Mouse (Mus musculus) forebrain, embryonic 15.5 days (tissue): ENCODE data around the gene Gm884. TPM values are rescaled to one million over a fixed set of nuclear protein-coding genes. Genes with fewer than 3 reads are reported as not detected.

Source experiments
- ATAC-seq: fragments of 200-750 bp; cut with Nextera tagmentation; replicated peaks from 2 replicates; pipeline ENCODE4 v1.8.0; 2017; ENCODE audit warnings: mild to moderate bottlenecking, moderate TSS enrichment, moderate library complexity
- H3K27ac ChIP-seq: fragments of 300-500 bp; sonication (generic); replicated peaks from 2 replicates; pipeline ENCODE4 v1.5.1; 2015; ENCODE audit warnings: mild to moderate bottlenecking, inconsistent platforms
- H3K27me3 ChIP-seq: fragments of 300-500 bp; sonication (generic); 2 replicates; pipeline ENCODE4 v1.6.1; 2015; ENCODE audit warnings: inconsistent platforms
- H3K36me3 ChIP-seq: fragments of 300-500 bp; sonication (generic); 2 replicates; pipeline ENCODE4 v1.6.1; 2015; ENCODE audit warnings: mild to moderate bottlenecking, inconsistent platforms
- H3K4me1 ChIP-seq: fragments of 300-500 bp; sonication (generic); 2 replicates; pipeline ENCODE4 v1.6.1; 2015; ENCODE audit warnings: inconsistent platforms
- H3K4me2 ChIP-seq: fragments of 300-500 bp; sonication (generic); replicated peaks from 2 replicates; pipeline ENCODE4 v1.6.1; 2015; ENCODE audit warnings: mild to moderate bottlenecking, inconsistent platforms
- H3K4me3 ChIP-seq: fragments of 300-500 bp; sonication (generic); 2 replicates; pipeline ENCODE4 v1.5.1; 2015; ENCODE audit warnings: mild to moderate bottlenecking, inconsistent platforms
- H3K9ac ChIP-seq: fragments of 300-500 bp; sonication (generic); replicated peaks from 2 replicates; pipeline ENCODE4 v1.6.1; 2015; ENCODE audit warnings: mild to moderate bottlenecking, inconsistent platforms
- H3K9me3 ChIP-seq: fragments of 300-500 bp; sonication (generic); 2 replicates; pipeline ENCODE4 v1.6.1; 2016; ENCODE audit warnings: inconsistent platforms
- WGBS: fragments of 180-500 bp; shearing (Covaris S2); methylation state at CpG from one replicate; pipeline ENCODE4 v1.1.7; 2015; ENCODE audit warnings: mixed read lengths; 5-methylcytosine and 5-hydroxymethylcytosine counted together
- polyA plus RNA-seq: library from polyadenylated mRNA; unstranded; fragments of >200 nt; fragmentation: Nextera tagmentation; extraction: Ambion mirVana; gene quantifications from 2 replicates; pipeline ENCODE4 v1.2.1, GENCODE M21; 2015

Gene Gm884
- polyA plus RNA-seq, 1 experiment from 2014 or later, result not detected

DNA sequence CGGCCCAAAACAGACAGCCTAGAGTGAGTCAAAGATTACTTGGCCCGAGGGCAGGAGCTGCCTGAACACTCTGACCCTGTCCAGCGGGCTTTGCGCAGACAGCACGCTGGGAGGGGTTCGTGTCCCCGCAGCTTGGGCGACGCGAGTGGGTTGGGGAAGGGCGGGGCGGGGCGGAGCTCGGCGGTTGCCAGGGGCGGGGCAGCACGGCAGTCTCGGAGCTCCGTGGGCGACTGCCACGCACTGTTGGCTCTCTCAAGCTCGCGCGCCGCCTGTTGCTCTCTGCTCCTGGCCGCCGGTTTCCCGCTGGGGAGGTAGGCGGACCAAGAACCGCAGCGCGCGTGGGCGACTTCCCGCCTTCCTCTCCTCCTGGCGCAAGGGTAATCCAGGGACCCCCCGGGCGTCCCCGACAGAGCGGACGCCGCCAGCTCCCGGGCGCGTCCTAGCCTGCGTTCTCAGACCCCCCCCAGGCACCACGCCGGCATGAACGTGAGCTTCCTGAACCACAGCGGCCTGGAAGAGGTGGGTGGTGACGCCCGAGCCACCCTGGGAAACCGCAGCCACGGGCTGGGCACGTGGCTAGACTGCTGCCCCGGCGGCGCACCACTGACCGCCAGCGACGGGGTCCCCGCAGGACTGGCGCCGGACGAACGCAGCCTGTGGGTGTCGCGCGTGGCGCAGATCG, 28.5 kb upstream of the Gm884 start, which contains the start of gene Rprml:
Gene Rprml, plus strand, starts transcription at position 270 of the 682 bp plus-strand sequence.
- H3K4me2 ChIP-seq, result peak within 1 kb of the TSS; percentile 51
- no peaks in the 10 kb centered on the region for H3K36me3 ChIP-seq
- H3K9me3 ChIP-seq, result no peaks in the 10 kb centered on the region
- H3K4me3 ChIP-seq, result peak within 1 kb of the TSS; percentile 42
- peaks cover 19% of the 10 kb centered on the region for H3K4me1 ChIP-seq
- WGBS, result under 1% methylated on average over 70 of the region's 71 CpGs
- ATAC-seq, result 0 out of 2 replicates have a peak, but pooled peaks have one; percentile 19
- peaks cover 72% of the 10 kb centered on the region for H3K27me3 ChIP-seq
- H3K9ac ChIP-seq, result 0 out of 2 replicates have a peak within 1 kb of the TSS, but pooled peaks have one; percentile 34
- H3K27ac ChIP-seq, result no peak within 1 kb of the TSS

DNA sequence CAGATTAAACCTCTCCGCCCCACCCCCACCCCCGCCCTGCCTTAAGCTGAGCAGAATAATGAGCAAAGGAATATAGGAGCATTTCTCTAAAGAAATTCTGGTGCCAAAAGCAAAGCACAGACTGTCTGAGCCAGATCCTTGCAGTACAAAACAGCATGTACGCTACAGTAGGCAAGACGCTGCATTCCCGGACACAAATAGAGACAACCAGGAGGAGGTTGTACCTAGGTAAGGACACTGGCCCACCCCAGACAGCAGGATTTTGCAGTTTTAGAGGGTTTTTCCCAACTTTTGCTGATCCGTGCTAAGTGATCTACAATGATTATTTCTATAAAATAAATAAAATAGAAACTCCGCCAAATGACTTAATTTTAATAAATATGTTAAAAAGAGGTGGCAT, 27.7 kb upstream of the Gm884 start:
- Histone ChIP-seq H3K27me3 (peaks cover 72% of the 10 kb centered on the region), H3K4me1 (peaks cover 17% of the 10 kb centered on the region), H3K36me3 (no peaks in the 10 kb centered on the region), H3K4me3 (no peak overlapping the region), H3K9ac (no peak overlapping the region), H3K9me3 (no peaks in the 10 kb centered on the region), H3K4me2 (no peak overlapping the region), H3K27ac (no peak overlapping the region)
- WGBS, result 16% methylated on average over 7 of the region's 7 CpGs
- no peak for ATAC-seq

DNA sequence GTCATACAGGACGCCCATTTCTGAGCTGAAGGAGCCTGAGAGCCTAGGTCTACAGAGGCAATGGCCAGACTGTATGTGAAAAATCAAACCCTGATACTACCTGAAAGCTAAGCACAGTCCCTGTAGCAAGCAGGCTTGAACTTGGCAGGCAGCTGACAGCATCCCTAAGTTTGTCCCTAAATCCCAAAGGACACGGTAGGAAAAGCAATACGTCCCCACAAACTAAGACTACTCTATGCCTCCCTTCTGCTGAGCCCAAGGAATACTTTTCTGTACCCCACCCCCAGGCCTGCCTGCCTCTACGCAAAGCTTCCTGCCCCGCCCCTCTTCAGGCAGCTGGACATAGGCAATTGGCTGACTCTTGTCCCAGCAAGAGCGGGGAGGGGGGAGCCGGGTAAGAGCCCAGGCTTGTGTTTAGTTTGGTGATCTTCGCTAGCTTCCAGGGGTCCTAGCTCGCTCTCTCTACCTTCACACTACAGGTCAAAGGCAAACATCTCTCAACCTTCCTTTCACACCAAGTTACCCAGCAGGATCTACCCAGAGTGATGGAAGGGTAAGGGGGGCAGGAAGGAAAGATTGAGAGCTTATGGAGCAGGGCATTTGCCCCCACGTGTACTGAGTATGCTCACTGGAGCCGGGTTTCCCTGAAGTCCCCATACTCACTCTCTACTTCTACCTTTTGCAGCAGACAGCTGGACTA, 27.1 kb upstream of the Gm884 start:
- no peak overlapping the region for H3K4me3 ChIP-seq
- H3K4me2 ChIP-seq, result no peak overlapping the region
- H3K36me3 ChIP-seq, result no peaks in the 10 kb centered on the region
- WGBS, result 11% methylated on average over 11 of the region's 11 CpGs
- H3K4me1 ChIP-seq, result peaks cover 17% of the 10 kb centered on the region
- H3K27me3 ChIP-seq, result peaks cover 68% of the 10 kb centered on the region
- H3K9ac ChIP-seq, result no peak overlapping the region
- H3K9me3 ChIP-seq, result no peaks in the 10 kb centered on the region
- H3K27ac ChIP-seq, result no peak overlapping the region
- no peak for ATAC-seq

DNA sequence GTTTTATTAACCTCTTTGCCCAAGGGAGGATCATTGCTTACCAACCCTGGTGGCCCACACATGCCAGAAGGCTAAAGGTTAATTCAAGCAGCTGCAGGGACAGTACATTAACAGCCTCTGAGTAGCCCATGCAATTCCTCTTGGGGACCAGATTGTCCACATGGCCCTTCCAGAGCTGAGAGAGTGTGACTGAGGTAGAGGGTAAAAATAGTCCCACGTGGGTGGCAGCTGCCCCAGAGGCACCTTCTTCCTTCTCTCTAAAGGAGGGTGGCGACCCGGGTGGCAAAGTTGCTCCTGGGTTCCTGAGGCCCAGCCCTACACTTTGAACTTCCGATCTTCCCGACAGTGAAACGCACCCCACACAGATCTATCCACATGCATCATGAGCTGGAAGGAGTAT, 25.4 kb upstream of the Gm884 start:
- H3K9ac ChIP-seq, result no peak overlapping the region
- 79% methylated on average over 6 of the region's 6 CpGs for WGBS
- ATAC-seq, result no peak
- peaks cover 50% of the 10 kb centered on the region for H3K27me3 ChIP-seq
- H3K9me3 ChIP-seq, result no peaks in the 10 kb centered on the region
- H3K4me3 ChIP-seq, result no peak overlapping the region
- H3K36me3 ChIP-seq, result no peaks in the 10 kb centered on the region
- no peak overlapping the region for H3K27ac ChIP-seq
- H3K4me2 ChIP-seq, result no peak overlapping the region
- peaks cover 17% of the 10 kb centered on the region for H3K4me1 ChIP-seq

DNA sequence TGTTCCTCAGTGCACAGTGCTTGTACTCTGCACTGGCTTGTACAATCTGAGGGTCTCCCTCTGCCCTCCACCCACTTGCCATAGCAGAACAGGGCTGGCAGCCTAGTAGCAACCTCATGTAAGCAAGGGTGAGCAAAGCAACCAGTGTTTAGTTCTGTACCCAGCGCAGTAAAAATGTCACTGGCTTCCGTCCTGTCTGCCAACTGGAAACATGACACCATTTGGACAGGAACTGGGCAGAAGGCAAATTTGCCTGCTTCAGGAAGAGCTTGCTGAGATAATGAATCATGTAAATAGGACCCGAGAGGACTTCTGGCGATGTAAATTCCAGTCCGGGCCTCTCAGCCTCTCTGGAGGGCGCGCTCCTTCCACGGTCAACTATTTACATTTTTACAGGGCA, 24.8 kb upstream of the Gm884 start:
- H3K27me3 ChIP-seq, result peaks cover 44% of the 10 kb centered on the region
- no peak for ATAC-seq
- no peak overlapping the region for H3K27ac ChIP-seq
- no peak overlapping the region for H3K4me3 ChIP-seq
- no peaks in the 10 kb centered on the region for H3K36me3 ChIP-seq
- peaks cover 17% of the 10 kb centered on the region for H3K4me1 ChIP-seq
- H3K4me2 ChIP-seq, result no peak overlapping the region
- WGBS, result 80% methylated on average over 8 of the region's 8 CpGs
- no peaks in the 10 kb centered on the region for H3K9me3 ChIP-seq
- H3K9ac ChIP-seq, result no peak overlapping the region

DNA sequence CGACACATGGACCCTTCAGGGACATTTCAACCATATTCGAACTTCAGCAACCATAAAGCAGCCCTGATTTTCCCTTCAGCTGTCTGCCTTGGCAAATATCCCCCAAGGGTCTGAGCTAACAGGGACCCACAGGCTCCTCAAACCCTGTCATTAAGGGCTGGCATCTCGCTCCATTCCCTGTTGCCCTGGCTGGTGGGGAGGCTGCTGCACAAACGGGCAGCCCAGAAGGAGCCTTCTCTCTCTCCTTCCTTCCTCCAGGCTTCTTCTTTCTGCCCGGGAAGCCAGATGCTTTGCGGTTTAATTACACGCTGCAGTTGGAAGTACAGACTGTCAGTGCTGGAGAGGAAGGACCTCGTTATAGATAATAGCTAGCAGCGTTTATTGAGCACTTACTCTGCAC, 22.3 kb upstream of the Gm884 start:
- no peaks in the 10 kb centered on the region for H3K4me1 ChIP-seq
- ATAC-seq, result no peak
- no peaks in the 10 kb centered on the region for H3K36me3 ChIP-seq
- 54% methylated on average over 9 of the region's 9 CpGs for WGBS
- H3K9me3 ChIP-seq, result no peaks in the 10 kb centered on the region
- no peak overlapping the region for H3K4me3 ChIP-seq
- peaks cover 26% of the 10 kb centered on the region for H3K27me3 ChIP-seq
- H3K9ac ChIP-seq, result no peak overlapping the region
- H3K4me2 ChIP-seq, result no peak overlapping the region
- H3K27ac ChIP-seq, result no peak overlapping the region

DNA sequence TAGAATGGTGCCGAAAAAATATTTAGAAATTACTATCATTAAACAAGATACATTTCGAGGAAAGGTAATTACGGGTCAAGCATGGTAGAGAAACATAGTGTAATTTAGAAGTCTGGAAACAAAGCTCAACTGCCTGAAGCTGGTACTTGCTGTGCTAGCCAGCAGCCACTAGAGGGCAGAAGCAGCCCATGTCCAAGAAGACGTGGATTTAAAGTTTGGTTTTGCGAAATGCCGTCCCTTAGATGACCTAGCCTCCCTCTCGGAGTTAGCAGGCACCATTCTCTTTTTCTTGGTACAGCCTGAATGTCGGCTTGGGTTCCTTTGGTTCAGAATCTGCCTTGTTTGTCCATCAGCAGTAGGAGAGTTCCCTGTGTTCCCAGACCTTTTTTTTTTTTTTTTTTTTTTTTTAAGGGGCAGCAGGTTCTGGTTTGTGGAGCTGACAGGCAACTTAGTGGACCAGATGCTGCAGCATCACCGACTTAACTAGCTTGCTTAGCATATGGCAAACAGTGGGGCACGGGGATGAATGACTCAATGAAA, 18.5 kb upstream of the Gm884 start:
- Histone ChIP-seq H3K4me1 (no peaks in the 10 kb centered on the region), H3K4me2 (no peak overlapping the region), H3K36me3 (no peaks in the 10 kb centered on the region), H3K9ac (no peak overlapping the region), H3K27ac (no peak overlapping the region), H3K4me3 (no peak overlapping the region), H3K9me3 (no peaks in the 10 kb centered on the region), H3K27me3 (peaks cover 8% of the 10 kb centered on the region; the same call in 1 of the 2 replicates)
- WGBS, result 2% methylated on average over 10 of the region's 10 CpGs
- no peak for ATAC-seq

DNA sequence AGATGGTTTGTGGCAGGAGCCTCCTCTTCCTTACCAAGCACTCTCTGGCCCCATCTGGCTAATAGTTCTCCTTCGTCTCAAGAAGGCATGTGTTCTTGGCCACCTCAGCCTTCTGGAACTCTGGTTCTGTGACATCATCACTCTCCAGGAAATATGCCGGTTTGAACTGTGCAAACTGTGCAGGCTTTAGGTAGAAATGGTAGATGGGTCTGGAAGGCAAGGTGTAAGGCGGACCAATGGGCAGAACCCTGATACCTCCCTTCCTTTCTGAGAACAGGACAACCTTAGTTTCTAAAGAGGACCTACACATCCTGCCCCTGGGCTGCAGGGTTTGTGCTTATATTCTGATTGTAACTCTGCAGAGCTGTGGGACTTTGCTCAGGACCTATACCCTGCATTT, 17.9 kb upstream of the Gm884 start, which contains the start of gene Lyzl6:
Gene Lyzl6, minus strand, starts transcription at position 101 of the 400 bp plus-strand sequence.
- H3K4me3 ChIP-seq, result no peak within 1 kb of the TSS
- H3K36me3 ChIP-seq, result no peaks in the 10 kb centered on the region
- no peaks in the 10 kb centered on the region for H3K9me3 ChIP-seq
- H3K27me3 ChIP-seq, result peaks cover 8% of the 10 kb centered on the region; the same call in 1 of the 2 replicates
- no peak for ATAC-seq
- 78% methylated on average over 3 of the region's 3 CpGs for WGBS
- H3K9ac ChIP-seq, result no peak within 1 kb of the TSS
- H3K4me2 ChIP-seq, result no peak within 1 kb of the TSS
- no peak within 1 kb of the TSS for H3K27ac ChIP-seq
- H3K4me1 ChIP-seq, result no peaks in the 10 kb centered on the region

DNA sequence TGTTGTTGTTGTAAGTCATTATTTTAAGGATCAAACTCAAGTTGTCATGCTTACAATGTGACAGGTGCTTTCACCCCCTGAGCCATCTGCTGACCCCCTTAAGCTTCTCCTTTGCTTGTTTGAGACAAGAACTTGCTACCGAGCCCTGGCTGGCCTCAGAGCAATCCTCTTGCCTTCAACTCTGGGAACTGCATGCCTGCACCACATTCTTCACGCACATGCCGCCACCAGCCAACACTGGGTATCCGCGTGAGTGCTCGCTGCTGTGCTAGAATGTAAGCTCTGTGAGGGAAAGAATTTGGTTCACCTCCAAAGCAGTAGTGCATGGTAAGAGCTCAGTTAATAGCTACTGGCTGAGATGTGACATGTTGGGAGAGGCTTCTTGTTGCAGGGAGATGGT, 15.3 kb upstream of the Gm884 start:
- no peak overlapping the region for H3K9ac ChIP-seq
- H3K27ac ChIP-seq, result no peak overlapping the region
- H3K9me3 ChIP-seq, result no peaks in the 10 kb centered on the region
- H3K4me2 ChIP-seq, result no peak overlapping the region
- H3K27me3 ChIP-seq, result peaks cover 8% of the 10 kb centered on the region; the same call in 1 of the 2 replicates
- H3K4me1 ChIP-seq, result no peaks in the 10 kb centered on the region
- 79% methylated on average over 6 of the region's 6 CpGs for WGBS
- no peak for ATAC-seq
- no peak overlapping the region for H3K4me3 ChIP-seq
- H3K36me3 ChIP-seq, result no peaks in the 10 kb centered on the region

DNA sequence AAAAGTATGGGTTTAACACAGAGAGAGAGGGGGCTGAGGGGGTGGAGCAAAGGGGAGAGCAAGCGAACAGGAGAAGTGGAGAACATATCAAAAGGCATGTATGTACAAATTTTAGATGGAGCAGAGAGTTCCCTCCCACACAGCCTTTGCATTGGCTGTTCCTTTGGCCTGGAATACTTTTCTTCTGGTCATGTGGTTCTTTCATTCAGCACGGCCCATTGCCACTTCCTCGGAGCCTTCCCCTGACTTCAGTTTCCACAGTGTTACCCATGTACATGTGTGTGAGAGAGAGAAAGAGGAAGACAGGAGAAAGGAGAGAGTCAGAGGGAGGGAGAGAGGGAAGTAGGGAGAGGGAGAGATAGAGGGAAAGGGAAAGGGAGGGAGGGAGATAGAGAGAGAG, 14.5 kb upstream of the Gm884 start:
- 89% methylated on average over 3 of the region's 3 CpGs for WGBS
- no peaks in the 10 kb centered on the region for H3K36me3 ChIP-seq
- H3K27ac ChIP-seq, result no peak overlapping the region
- H3K9ac ChIP-seq, result no peak overlapping the region
- H3K4me1 ChIP-seq, result no peaks in the 10 kb centered on the region
- H3K4me2 ChIP-seq, result no peak overlapping the region
- ATAC-seq, result no peak
- peaks cover 8% of the 10 kb centered on the region; the same call in 1 of the 2 replicates for H3K27me3 ChIP-seq
- H3K4me3 ChIP-seq, result no peak overlapping the region
- H3K9me3 ChIP-seq, result no peaks in the 10 kb centered on the region

DNA sequence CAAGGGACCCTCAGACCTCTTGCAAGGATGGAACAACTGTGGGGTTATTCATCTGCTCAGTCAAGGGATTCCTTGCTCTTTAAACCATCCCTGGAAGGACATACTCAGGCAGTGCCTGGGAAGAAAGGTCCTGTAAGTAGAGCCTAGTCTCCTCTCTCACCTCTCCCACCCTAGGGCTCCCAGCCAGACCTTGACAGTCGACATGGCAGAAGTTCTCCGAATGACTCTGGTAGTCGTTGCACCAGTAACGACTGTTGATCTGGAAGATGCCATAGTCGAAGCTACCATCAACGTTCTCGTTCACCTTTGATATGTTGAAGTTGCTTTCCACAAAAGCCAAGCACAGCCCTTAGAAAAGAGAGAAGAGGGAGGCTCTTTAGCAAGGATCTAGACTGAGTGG, 13.9 kb upstream of the Gm884 start:
- H3K4me2 ChIP-seq, result no peak overlapping the region
- H3K4me1 ChIP-seq, result no peaks in the 10 kb centered on the region
- no peak overlapping the region for H3K4me3 ChIP-seq
- H3K36me3 ChIP-seq, result no peaks in the 10 kb centered on the region
- no peak overlapping the region for H3K27ac ChIP-seq
- WGBS, result 85% methylated on average over 7 of the region's 7 CpGs
- H3K9ac ChIP-seq, result no peak overlapping the region
- no peak for ATAC-seq
- peaks cover 8% of the 10 kb centered on the region; the same call in 1 of the 2 replicates for H3K27me3 ChIP-seq
- H3K9me3 ChIP-seq, result no peaks in the 10 kb centered on the region

DNA sequence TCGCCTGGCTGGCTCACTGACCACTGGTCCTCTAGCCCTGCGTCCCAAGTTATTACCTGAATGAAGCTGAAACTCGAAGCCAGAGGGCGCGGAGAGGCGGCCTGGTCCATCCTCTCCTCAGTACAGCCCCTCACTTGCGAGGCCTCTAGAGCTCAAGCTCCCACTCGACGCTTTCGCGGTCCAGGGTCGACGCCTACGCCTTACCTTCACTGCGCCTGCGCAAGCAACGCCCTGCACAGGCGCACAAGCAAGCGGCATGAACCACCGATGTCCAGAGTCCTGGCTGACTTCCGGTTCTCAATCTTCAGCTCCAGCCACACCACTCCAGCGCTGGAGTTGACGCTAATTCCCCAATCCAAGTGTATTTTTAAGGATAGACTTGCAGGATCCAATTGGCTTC, 6.5 kb upstream of the Gm884 start:
- Histone ChIP-seq H3K36me3 (no peaks in the 10 kb centered on the region), H3K4me2 (no peak overlapping the region), H3K9ac (no peak overlapping the region), H3K27me3 (no peaks in the 10 kb centered on the region), H3K9me3 (no peaks in the 10 kb centered on the region), H3K4me3 (no peak overlapping the region), H3K4me1 (no peaks in the 10 kb centered on the region), H3K27ac (no peak overlapping the region)
- ATAC-seq, result no peak
- 81% methylated on average over 23 of the region's 23 CpGs for WGBS
